Mouse (Mus musculus) retina, postnatal 1 day (tissue): ENCODE measurements around the gene Dus1l.
"Not testable (repeated sequence)": the region's sequence is repeated elsewhere in the genome, so short reads cannot be mapped to it uniquely, and the experiment has no call there.

Experiments
- DNase-seq: peaks from one replicate; pipeline ENCODE4 v3.0.0-alpha.2; 2012

The Dus1l gene

DNA sequence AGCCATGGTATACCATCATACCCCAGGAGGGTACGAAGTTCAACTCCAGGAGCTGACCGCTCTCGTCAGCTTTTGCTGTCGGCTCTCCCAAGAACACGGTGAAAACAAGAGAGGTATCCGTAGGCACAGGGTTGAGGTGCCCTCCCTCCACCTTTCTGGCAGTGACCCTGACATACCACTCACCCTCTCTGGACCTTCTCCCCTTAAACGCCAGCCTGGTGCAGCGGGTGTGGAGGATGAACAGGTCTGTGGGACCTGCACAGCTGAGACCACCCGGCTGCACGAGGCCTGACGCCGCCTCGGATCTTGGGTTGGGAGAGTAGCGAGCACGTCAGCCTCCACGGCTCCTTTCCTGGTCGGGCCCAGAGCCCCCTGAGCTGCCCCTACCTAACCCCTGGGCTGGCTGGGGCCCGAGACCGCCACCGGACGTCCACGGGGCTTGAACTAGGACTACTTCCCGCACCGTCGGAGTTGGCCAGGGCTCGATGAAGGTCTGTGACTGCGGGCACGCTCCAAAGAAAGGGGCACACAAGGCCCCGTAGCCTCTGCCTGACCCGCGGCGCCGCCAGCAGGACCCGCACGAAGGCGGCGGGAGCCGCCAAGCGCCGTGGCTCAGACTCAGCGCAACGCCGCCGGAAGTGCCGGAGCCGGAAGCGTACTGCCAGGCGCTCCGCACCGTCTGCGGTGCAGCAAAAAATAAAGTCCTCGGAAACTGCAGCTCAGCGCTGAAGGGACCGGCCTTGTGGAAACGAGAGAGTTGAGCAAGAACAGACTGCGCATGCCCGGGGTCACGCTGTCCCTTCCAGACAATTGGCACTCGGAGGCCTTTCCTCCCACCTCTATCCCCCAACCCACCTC is at the start of gene Dus1l:
Dus1l (minus strand) TSS at position 648 of the 858 bp plus-strand sequence.
- peak; percentile 98 for DNase-seq

DNA sequence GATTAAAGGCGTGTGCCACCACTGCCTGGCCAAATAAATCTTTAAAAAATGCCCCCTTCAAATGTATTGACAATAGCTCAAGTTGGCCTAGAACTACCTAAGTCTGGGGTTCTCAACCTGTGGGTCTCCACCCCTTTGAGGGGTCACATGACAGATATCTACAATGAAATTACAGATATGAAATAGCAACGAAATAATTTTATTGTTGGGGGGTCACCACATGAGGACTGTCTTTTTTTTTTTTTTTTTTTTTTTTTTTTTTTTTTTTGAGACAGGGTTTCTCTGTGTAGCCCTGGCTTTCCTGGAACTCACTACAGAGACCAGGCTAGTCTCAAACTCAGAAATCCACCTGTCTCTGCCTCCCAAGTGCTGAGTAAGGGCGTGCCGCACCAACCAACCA is 48.1 kb upstream of the Dus1l start:
- DNase-seq, result no peak

DNA sequence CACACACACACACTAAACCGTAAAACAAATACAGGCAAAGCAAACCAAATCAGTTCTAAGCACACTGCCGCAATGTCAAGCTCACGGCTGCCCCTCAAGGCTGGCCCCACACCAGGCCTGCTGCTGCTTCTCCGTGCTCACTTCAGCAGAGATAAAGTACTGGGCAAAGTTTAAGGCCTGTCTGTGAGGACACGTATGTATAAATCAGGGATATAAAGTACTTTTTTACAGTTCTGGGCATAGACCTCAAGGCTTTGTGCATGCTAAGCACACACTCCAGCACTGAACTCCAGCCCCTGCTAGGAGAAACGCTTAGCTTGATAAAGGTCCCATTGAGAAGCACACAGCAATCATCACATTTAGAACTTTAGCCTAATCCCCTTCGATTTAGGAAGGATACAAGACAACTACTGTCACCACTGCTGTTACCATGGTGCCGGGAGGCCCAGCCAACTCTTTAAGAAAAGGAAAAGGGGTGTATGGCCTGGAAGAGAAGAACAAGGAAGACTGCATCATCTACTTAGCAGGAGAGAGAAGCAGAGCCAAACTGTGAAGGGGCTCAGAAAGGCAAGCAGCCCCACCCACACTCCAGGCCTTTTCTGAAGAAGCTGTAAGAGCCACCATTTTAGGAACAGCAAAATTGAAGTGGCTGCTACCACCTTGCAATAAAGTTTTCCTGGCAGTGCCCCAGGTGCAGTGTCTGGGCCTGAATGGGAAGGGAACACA is 37.5 kb upstream of the Dus1l start:
- peak; percentile 10 for DNase-seq

DNA sequence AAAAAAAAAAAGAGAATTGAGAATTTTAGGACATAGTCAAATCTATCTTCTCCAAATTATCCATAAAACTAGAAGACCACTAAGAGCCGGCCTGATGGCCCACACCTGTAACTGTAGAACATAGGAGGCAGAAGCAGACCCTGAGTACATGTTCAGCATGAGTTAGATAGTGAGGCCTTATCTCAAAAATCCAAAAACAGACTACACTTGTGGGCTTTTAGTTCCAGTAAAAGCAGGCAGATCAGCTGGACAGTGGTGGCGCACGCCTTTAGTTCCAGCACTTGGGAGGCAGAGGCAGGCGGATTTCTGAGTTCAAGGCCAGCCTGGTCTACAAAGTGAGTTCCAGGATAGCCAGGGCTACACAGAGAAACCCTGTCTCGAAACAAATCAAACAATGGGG is 36.8 kb upstream of the Dus1l start:
- not testable (repeated sequence) for DNase-seq

DNA sequence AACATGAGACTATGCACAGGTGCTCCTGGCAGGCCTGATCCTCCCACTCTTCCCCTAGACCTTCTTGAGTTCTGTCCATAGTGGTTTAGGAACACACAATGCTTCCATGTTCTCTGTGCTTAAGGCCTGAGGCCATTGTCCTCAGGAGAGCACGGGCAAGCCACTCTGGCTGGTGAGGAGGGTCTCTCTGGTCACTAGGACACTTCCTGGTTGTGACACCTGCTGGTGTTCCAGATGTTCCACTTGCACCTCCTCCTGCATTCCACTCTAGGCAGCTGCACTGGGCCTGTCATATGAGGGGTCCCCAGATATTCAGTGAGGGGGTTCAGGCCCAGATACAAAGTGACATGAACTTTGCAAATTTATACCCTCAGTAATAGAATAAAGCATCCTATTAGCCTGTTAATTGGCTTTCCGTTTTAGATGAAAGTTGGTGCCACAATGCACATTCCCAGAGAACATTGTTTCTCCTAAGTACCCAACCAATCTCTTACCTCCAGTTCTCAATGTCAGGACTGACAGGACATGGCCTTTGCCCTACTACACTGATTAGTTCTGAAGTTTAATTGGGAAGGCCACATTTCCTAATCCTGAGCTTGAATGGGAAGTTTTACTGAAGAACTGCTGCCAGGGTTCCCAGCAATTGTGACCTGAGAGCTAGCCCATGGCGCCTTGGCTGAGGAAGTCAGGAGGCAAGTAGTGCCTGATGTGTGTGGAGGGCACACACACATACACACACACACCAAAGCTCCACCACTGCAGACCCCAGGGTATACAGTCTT is 35.6 kb upstream of the Dus1l start:
- no peak for DNase-seq

DNA sequence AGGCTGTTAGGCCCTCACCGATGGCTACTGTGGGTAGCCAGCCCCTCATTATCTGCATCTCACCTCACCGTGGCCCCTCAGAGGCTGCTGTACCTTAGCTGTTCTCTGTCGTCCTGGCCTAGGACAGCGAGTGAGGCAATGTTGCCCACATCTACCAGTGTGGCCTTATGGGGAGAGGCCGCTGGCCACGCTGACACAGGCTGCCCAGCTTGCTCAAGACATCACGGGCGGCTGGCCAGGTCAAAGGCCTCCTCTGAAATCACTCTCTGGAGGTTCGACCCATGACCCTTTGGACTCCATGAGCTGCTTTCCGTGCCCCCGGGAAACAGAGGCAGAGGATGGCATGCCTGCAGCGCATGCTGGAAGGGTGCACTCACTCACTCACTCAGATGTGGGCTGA is 34.5 kb upstream of the Dus1l start:
- no peak for DNase-seq

DNA sequence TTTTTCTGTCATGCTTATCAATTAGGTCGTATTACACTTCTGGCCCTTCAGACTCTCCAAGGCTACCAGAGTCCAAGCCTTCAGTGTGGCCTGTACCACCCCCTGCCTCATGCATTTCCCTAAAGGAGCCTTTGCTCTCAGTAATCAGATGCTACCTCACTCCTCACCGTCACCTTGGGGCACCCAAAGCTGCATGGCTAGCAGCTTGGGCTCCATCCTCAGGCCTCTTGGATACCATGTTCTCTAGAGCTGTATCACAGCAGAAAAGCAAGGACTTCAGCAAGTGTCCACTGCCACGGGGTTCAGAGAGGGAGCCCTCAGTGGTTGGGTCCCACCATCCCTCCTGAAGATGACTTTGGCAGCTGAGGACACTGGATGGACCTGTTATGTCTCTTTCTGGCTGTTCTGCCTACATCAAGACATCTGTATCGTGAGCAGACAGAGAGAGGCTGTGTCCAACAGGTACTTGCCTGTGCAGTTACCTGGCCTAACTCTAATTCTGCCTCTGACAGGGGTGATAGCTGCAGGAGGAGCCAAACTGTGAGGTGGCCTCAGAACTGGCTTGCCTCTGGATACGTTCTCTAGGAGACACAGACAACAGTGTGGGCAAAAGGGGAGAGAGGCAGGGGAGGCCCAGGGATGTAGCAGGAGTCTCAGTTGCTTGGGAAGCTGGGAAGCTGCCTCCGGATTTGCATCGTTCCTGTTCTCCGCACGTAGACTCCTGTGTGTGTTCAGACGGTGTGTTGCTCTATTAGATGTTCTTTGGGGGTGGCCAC is 33.7 kb upstream of the Dus1l start:
- DNase-seq, result no peak

DNA sequence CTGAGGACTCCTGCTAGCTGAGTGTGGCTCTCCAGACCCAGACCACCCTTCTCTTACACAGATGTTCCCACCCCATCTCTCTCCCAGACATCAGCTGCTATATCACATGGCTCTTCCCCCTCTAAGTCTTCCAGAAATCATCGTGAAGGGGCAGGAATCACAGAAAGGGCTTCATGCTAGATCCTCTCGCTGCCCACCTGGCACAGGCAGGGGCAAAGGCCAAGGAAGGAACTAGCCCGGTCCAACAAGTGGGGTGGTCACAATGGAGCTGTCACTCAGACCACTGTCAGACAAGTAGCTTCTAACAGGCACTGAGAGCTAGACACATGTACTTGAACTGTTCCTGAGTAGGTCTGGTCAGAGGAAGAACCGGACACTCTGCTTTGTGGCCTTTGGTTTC is 32.2 kb upstream of the Dus1l start:
- no peak for DNase-seq

DNA sequence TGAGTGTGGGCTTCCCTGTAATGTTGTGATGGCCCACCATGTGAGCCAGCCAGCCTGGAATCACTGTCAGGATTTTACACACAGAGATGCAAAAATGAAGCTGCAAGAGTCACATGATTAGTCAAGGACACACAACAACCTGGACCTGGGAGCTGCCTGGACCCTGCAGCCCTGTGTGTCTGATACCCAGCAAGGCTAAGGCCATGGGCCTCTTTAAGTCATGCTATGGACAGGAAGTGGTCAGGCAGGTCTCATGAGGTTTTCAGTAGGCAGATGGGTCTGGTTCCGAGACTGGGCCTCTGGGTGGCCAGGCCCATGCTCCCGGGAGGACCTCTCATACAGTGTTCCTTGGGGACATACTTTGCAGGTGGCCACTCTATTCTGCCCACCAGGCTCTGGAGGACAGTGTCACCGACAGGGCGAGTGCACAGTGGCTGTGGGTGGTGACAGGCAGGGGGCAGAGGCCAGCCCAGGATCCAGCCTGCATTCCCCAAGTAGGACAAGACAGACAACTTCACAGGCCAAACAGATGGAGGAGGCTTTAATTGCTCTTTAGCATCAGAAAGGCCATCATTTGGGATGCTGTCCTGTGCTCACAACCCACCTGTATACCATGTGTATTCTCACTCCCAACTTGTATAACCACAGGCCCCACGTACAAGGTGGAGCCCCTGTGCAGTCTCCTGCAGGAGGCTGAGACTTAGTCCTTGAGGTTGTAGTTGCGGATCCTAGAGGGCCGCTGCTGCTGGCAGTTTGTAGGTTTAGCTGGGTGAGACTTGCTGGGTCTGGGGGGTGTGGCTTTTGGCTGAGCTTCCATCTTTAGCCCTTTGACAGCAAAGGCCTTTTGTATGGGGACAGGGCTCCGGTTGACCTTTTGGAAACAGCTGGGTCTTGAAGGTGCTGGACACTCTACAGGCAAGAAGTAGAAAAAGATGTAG is 30.1 kb upstream of the Dus1l start:
- no peak for DNase-seq

DNA sequence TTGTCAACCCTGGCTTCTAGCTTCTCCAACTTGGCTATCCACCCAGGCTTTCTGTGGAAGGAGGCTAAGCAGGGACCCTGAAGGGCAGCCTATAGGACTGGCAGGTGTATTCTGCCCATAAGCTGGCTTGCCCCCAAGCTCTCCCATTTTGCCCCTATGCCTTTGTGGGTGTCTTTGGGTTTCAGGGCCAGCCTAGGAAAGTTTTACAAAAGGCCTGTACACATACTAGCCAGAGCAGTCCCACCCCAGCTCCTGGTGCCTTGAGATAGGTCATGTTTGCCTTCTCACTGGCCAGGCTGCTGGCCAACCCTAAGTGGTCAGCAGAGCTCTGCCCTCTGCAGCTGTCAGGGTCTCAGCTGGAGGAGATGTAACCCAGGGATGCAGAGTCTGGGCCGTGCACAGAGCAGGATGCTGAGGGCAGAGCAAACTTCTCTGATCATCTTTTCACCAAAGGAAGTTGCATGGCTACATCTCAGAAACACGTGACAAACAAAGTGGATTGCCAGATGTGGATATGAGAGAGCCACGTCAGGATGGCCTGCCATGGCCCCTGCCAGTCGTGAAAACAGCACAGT is 29.2 kb upstream of the Dus1l start:
- DNase-seq, result no peak

DNA sequence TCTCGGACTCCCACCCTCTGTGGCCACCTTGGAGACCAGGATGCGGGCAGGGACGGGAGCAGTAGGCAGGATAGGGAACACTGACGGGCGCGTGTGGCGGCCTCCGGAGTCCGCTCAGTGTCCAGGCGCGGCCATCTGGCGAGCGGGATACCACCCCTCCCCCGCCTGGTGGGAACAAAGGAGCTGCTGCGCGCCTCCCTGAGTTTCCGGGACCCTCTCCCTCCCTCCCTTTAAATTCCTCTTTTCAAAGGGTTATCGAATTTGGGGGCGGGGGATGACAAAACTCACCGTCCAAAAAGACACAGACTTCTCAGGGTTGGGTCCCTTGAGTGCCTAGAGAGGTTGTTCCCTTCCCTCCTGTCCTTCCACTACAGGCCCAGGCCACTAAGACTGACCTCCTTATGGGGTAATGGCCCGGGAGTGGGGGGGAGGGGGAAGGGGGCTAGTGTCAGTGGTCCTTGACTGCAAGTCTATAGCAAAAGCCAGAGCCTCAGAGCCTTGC is 28.6 kb upstream of the Dus1l start:
- no peak for DNase-seq

DNA sequence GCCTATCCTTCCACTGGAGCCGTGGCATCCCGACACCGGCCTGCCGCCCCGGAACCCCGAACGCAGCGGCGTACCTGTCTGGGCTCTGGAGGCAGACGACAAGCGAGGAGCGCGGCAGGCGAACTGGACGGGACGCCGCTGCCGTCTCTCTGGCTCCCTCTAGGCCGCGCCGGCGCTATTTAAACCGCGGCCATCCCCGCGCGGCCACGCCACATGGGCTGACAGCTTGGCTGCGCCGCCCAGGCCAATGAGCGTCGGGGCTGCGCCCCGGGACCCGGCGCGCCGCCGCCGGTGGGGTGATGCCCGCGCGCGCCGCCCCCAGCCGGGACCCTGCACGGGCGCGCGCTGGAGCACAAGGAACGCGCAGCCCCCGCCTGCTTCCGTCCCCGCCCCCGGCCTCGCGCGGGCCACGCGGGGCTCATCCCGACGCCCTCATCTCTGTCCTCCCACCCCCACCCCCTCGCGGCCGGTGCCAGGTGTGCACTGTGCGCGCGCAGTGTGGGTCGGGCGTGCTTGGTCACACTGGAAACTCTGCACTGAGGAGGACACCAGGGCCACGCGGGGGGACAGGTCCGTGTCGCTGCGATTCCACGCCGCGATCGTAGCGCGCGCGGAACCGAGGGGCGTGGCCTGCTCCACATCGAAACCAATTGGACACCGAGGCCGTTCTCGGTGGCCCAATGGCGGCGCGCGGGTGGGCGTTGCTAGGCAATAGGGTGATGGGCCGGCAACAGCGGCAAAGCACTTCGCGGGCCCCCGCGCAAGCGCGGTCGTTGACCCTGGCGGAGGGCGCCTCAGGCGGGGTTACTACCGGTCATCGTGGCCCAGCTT is 28.0 kb upstream of the Dus1l start, which contains the start of gene Fasn:
Fasn (minus strand) TSS at position 592 of the 831 bp plus-strand sequence.
- peak; percentile 99 for DNase-seq

DNA sequence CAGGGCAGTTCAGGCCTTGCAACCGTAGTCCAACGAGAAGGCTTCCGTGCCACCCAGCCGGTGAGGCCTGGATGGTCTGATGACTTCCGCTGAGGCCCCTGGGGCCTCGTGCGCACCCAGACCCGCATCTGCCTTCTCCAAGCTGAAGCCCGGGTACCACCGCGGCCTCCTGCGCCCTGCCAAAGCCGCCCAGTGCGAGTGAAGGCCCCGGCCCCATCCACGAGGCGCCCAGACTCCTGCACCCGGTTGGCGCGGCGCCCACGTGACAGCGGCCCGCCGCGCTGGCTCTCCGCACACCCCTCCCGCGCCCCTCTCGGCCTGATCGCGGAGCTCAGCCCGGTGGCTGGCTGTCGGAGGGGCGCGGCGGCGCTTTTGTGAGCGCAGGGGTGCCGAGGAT is 27.3 kb upstream of the Dus1l start:
- DNase-seq, result no peak

DNA sequence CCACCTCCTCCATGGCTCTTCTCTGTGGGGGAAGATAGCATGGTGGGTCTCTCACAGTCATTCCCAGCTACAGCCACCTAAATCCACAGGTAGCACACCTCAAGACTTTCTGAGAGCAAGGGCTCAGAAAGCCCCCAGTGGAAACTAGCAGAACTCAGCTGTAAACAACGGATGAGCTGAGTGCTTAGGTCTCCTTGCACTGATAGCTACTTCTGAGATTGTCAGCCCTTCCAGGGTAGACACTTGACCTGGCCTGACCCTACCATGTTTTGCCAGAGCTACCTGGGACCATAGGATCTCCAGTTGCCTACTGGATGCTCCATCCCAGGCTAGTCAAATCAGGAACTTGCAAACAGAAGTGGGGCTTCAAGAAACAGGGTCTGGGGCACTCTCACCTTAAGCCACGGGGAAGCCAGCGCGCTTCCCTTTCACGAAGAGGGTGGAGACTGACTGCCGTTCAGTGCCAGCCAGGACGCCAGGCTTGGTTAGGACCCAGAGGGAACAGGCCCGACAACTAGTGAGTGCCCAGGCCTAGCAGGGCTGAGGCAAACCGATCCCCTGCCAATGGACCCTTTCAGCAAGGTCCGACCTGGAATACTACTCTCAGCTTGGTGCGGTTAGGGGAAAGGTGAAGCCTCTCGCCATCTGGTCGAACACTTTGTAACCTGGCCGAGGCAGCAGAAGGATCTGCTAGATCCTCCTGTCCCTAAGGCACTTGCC is 26.8 kb upstream of the Dus1l start:
- DNase-seq, result no peak

DNA sequence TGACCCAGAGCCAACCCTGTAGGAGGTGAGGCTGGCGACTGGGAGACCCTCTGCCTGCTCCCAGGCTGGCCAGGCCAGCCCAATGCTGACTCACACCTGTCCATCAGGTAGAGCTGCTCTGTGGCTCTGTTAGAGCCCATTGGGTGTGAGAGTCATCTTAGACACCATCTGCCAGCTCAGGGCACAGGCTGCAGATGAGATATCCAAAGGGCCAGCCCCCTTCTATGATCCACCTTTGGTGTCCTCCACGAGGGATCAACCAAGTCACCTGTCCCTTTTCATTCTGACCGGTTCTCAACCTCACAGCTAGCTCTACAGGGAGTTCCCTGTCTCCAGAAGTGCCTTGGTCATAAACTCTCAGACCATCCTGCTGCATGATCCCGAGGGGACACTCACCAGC is 26.1 kb upstream of the Dus1l start:
- no peak for DNase-seq

DNA sequence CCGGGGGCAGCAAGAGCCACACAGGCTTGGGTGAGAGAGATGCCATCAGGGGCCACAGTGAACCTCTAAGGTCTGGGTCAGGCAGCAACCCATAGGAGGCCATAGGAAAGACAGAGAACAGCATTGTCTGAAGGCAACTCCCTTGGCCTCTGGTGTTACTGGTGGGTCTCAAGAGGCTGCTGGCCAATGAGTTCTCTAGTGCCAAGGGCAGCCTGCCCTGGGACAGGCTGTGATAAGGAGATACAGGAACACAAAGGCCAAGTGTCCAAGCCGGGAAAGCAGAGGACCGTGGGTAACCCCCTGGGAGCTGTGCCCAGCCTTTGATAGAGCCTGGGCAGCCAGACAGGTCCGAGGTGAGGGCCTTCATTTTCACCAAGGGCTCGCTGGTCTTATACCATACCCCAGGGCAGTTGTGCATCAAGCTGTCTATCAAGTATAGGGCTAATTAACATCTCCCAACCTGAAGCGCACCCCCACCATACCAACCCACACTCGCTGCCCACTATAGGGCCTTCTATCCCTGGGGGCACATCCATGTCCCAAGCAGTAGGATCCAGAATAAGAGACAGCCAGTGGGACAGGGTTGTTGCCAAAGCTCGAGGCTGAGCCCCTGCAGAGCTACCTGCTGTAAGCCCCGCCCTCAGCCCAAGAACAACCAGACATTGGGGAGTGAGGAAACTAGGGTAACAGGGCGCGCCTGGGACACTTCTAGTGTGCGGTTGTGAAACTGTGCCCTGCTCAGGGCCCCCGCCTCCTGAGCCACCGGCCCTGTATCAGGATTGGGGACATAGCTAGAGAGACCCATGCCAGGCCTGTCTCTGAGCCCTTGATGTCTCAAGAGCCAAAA is 25.1 kb upstream of the Dus1l start:
- DNase-seq, result no peak

DNA sequence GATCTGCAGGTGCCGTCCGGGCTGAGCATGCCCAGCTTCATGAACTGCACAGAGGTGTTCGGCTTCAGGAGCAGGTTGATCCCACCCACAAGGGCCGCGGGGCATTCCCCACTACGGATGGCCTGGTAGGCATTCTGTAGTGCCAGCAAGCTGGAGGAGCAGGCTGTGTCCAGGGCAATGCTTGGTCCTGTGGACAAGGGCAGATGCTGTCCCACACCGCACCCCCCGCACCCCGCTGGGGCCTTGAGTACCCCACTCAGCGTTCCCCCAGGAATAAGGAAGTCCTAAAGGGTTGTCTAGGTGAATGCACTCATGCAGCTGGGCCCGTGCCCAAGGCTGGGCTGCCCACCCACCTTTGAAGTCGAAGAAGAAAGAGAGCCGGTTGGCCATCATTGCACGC is 24.3 kb upstream of the Dus1l start:
- DNase-seq, result no peak

DNA sequence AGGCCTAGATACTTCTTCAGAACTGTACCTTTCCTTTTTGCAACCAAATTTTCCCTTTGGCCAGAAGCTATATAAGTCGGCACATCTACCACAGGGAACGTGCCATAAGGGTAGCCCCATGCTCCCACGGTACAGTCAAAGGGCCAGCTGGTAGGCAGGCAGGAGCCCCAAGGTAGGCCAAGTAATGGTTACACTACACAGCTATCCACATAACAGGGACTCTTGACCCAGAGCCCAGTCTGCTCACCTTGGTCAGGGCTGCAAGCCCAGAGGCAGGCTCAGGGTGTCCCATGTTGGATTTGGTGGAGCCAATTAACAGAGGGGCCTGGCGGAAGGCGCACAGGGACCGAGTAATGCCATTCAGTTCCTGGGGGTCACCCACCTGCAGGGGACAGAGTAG is 23.4 kb upstream of the Dus1l start:
- DNase-seq, result no peak
